Mouse (Mus musculus) hindbrain, embryonic 14.5 days (tissue): ENCODE data around the gene Lama5. TPM values are rescaled to one million over a fixed set of nuclear protein-coding genes. Genes with fewer than 3 reads are reported as not detected.
A peak's percentile ranks its signal among the peaks of the same experiment; 100 is the strongest.

ENCODE experiments used
- ATAC-seq: fragments of 200-750 bp; cut with Nextera tagmentation; 2 replicates; pipeline ENCODE4 v1.8.0; 2017; ENCODE audit warnings: moderate number of reproducible peaks, mild to moderate bottlenecking, moderate TSS enrichment, moderate library complexity; ENCODE audit not compliant: low FRiP score
- DNase-seq: peaks from one replicate; pipeline ENCODE4 v3.0.0-alpha.2; 2015; ENCODE audit warnings: low spot score
- H3K27ac ChIP-seq: fragments of 300-500 bp; sonication (generic); 2 replicates; pipeline ENCODE4 v1.5.1; 2014; ENCODE audit warnings: mild to moderate bottlenecking, moderate library complexity
- H3K27me3 ChIP-seq: fragments of 300-500 bp; sonication (generic); 2 replicates; pipeline ENCODE4 v1.6.1; 2014; ENCODE audit warnings: mild to moderate bottlenecking, low read length, mixed read lengths; ENCODE audit not compliant: control insufficient read depth, insufficient read depth
- H3K36me3 ChIP-seq: fragments of 300-500 bp; sonication (generic); replicated peaks from 2 replicates; pipeline ENCODE4 v1.6.1; 2014; ENCODE audit not compliant: control insufficient read depth, insufficient read depth
- H3K4me1 ChIP-seq: fragments of 300-500 bp; sonication (generic); replicated peaks from 2 replicates; pipeline ENCODE4 v1.6.1; 2014; ENCODE audit warnings: antibody characterized with exemption, low read length, mixed read lengths; ENCODE audit not compliant: control insufficient read depth, insufficient read depth
- H3K4me2 ChIP-seq: fragments of 300-500 bp; sonication (generic); replicated peaks from 2 replicates; pipeline ENCODE4 v1.6.1; 2014; ENCODE audit warnings: mild to moderate bottlenecking, moderate library complexity
- H3K4me3 ChIP-seq: fragments of 300-500 bp; sonication (generic); replicated peaks from 2 replicates; pipeline ENCODE4 v1.5.1; 2014; ENCODE audit warnings: mild to moderate bottlenecking, low read length
- H3K9ac ChIP-seq: fragments of 300-500 bp; sonication (generic); 2 replicates; pipeline ENCODE4 v1.6.1; 2014
- H3K9me3 ChIP-seq: fragments of 300-500 bp; sonication (generic); 2 replicates; pipeline ENCODE4 v1.6.1; 2016; ENCODE audit warnings: low read length; ENCODE audit not compliant: control insufficient read depth
- WGBS: fragments of 180-500 bp; shearing (Covaris S2); extraction: QIAGEN DNeasy Blood & Tissue Kit; methylation state at CpG from one replicate; pipeline ENCODE4 v1.1.7; 2014; 5-methylcytosine and 5-hydroxymethylcytosine counted together
- polyA plus RNA-seq: library from polyadenylated mRNA; unstranded; fragments of >200 nt; fragmentation: Nextera tagmentation; extraction: Ambion mirVana; gene quantifications from 2 replicates; pipeline ENCODE4 v1.2.1, GENCODE M21; 2014

Lama5 gene
- polyA plus RNA-seq, 1 experiment from 2014 or later = 2.9 TPM

GRCm38 (mm10) chr2:180154796-180155195 is 70.9 kb downstream of the Lama5 start:
- WGBS = 63% methylated on average over 3 of the region's 3 CpGs
- H3K27ac ChIP-seq = no peak overlapping the region
- H3K4me2 ChIP-seq = no peak overlapping the region
- DNase-seq (no peak), ATAC-seq (no peak)
- no peaks in the 10 kb centered on the region for H3K9me3 ChIP-seq
- no peaks in the 10 kb centered on the region for H3K27me3 ChIP-seq
- H3K9ac ChIP-seq = no peak overlapping the region
- H3K4me1 ChIP-seq = no peaks in the 10 kb centered on the region
- H3K4me3 ChIP-seq = no peak overlapping the region
- H3K36me3 ChIP-seq = peaks cover 89% of the 10 kb centered on the region

DNA sequence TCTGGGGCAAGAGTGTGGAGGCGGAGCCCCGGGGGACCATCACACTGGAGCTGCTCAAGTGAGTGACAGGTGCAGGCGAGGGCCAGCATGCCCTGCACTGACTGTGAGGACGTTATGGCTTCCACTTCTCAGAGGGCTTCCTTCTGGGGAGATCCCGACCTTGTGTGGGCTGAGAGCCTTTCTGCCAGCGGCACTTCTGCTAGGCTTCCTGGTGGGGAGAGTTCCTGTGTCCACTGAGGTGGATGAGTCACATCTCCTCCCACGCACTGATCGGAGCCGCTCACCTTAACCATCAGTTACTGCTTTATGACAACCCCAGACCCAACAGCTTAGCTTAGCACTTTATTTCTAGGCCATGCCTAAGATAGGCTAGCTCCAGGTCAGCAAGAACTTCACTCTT is 77.1 kb downstream of the Lama5 start:
- WGBS = 89% methylated on average over 9 of the region's 9 CpGs
- ATAC-seq (no peak), DNase-seq (no peak)
- no peaks in the 10 kb centered on the region for H3K9me3 ChIP-seq
- H3K9ac ChIP-seq = no peak overlapping the region
- H3K27me3 ChIP-seq = no peaks in the 10 kb centered on the region
- no peaks in the 10 kb centered on the region for H3K4me1 ChIP-seq
- H3K27ac ChIP-seq = no peak overlapping the region
- peaks cover 96% of the 10 kb centered on the region for H3K36me3 ChIP-seq
- H3K4me3 ChIP-seq = no peak overlapping the region
- H3K4me2 ChIP-seq = no peak overlapping the region

DNA sequence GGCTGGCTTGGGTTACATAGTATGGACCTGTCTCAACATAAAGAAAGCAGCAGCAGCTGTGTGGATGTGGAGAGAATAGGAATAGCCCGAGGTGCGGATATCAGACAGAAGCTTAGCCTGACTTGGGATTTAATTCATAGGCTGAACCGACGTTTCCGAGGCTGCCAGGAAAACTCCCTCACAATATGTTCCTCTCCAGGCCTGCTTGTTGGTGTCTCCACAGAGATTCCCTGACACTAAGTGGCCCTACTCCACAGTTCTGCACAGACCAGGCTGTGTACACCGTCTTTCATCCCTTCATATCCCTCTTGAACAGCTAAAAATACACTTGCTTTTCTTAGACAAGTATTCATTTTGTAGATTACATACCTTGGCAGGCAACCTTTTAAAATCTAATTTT is 78.3 kb downstream of the Lama5 start:
- ATAC-seq = no peak
- DNase-seq = no peak
- Histone ChIP-seq H3K27ac (no peak overlapping the region), H3K4me1 (no peaks in the 10 kb centered on the region), H3K9me3 (no peaks in the 10 kb centered on the region), H3K4me2 (no peak overlapping the region), H3K36me3 (peaks cover 92% of the 10 kb centered on the region), H3K9ac (no peak overlapping the region), H3K4me3 (no peak overlapping the region), H3K27me3 (no peaks in the 10 kb centered on the region)
- WGBS = 81% methylated on average over 6 of the region's 6 CpGs

DNA sequence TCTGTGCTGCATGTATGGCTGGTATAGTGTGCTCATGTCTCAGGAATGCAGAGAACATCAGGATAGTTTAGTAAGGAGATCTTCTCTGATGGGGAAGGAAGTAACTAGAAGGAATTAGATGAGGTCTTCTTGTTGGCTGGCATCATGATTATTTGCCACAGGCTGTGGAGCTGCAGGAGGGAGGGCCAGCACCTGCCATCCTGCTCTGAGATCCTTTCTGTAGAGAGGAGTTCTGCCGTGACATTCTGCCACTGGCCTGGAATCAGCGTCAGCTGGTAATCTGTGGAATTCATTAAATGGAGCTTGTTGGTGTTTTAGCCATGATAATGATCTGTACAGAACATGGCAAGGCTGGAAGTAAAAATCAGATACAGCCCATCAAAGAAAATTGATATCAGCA is 79.6 kb downstream of the Lama5 start:
- no peak overlapping the region for H3K9ac ChIP-seq
- ATAC-seq (no peak), DNase-seq (no peak)
- no peak overlapping the region for H3K4me3 ChIP-seq
- no peaks in the 10 kb centered on the region for H3K4me1 ChIP-seq
- H3K9me3 ChIP-seq = no peaks in the 10 kb centered on the region
- WGBS = 86% methylated on average over 2 of the region's 2 CpGs
- H3K27ac ChIP-seq = no peak overlapping the region
- H3K27me3 ChIP-seq = no peaks in the 10 kb centered on the region
- H3K4me2 ChIP-seq = no peak overlapping the region
- H3K36me3 ChIP-seq = peaks cover 93% of the 10 kb centered on the region

DNA sequence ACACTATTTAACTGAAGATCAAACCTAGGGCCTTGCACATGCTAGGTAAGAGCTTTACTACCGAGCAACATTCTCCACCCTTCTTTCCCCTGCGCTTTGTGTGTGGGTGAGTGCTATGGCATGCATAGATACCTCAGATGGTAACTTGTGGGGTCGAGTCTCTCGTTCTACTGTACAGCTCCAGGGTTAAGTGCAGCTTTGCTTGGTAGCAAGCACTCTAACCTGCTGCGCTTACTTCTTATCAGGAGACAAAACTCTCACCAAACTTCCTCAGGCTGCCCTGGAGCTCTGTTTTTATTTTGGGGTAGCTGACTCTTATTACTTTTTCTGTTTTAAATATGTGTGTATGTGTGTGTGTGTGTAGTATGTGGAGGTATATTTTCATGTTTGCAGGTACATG is 90.2 kb downstream of the Lama5 start:
- Histone ChIP-seq H3K9me3 (no peaks in the 10 kb centered on the region), H3K4me1 (no peaks in the 10 kb centered on the region; the same call in 1 of the 2 replicates), H3K36me3 (peaks cover 32% of the 10 kb centered on the region), H3K27ac (no peak overlapping the region), H3K27me3 (no peaks in the 10 kb centered on the region), H3K9ac (no peak overlapping the region), H3K4me3 (no peak overlapping the region), H3K4me2 (no peak overlapping the region)
- no peak for ATAC-seq
- 83% methylated on average over 5 of the region's 5 CpGs for WGBS
- DNase-seq = no peak

GRCm38 (mm10) chr2:180133911-180134310 is 91.7 kb downstream of the Lama5 start:
- ATAC-seq (no peak), DNase-seq (no peak)
- Histone ChIP-seq H3K27ac (no peak overlapping the region), H3K4me3 (no peak overlapping the region), H3K27me3 (no peaks in the 10 kb centered on the region), H3K9ac (no peak overlapping the region), H3K4me2 (no peak overlapping the region), H3K4me1 (no peaks in the 10 kb centered on the region; the same call in 1 of the 2 replicates), H3K36me3 (peaks cover 18% of the 10 kb centered on the region), H3K9me3 (no peaks in the 10 kb centered on the region)
- WGBS = 88% methylated on average over 3 of the region's 3 CpGs

DNA sequence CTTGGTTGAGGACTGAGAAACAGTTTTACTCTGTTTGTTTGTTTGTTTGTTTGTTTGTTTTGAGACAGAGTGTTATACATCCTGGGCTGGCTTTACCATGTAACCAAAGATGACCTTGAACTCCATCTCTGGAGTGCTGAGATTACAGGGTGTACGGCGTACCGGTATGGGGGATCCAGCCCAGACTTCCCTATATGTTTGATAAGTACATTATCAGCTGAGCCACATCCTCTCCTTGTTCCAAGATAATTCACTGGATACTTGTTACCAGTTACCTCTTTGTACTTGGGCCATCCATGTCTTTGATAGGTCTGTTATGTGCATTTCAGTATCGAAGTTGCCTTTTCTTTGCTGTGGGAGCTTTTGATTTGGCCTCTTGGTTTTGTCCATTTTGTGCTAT is 92.4 kb downstream of the Lama5 start:
- ATAC-seq (no peak), DNase-seq (no peak)
- H3K4me1 ChIP-seq = no peaks in the 10 kb centered on the region; the same call in 1 of the 2 replicates
- no peak overlapping the region for H3K4me3 ChIP-seq
- H3K9me3 ChIP-seq = no peaks in the 10 kb centered on the region
- H3K36me3 ChIP-seq = peaks cover 11% of the 10 kb centered on the region
- no peaks in the 10 kb centered on the region for H3K27me3 ChIP-seq
- H3K27ac ChIP-seq = no peak overlapping the region
- H3K9ac ChIP-seq = no peak overlapping the region
- 96% methylated on average over 4 of the region's 4 CpGs for WGBS
- no peak overlapping the region for H3K4me2 ChIP-seq

DNA sequence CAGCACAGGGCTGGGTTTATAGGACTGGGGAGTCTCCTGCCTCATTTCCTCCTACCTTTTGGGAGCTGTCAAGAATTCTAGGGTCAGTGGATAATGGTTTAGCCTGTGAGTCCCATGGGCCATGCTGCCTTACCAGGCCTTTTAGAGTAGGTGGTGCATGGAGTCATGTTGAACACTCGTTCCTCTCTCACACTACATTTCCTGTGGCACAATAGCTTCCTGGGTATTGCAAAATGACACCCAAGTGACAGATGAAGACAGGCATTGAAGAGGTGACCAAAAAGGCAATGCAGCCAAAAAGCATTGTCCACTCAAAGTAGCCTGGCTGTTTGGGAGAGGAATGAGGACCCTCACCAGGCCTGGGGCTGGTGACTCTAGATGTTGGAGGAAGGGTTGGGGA is 98.0 kb downstream of the Lama5 start:
- WGBS = 43% methylated on average over 1 of the region's 1 CpGs
- DNase-seq (no peak), ATAC-seq (no peak)
- Histone ChIP-seq H3K36me3 (peaks cover 5% of the 10 kb centered on the region; the same call in 1 of the 2 replicates), H3K4me2 (no peak overlapping the region), H3K27ac (no peak overlapping the region), H3K4me1 (peaks cover 10% of the 10 kb centered on the region), H3K9me3 (no peaks in the 10 kb centered on the region), H3K9ac (peak overlapping the region; percentile 16; the same call in 1 of the 2 replicates), H3K4me3 (no peak overlapping the region), H3K27me3 (no peaks in the 10 kb centered on the region)
